Mouse (Mus musculus) hindbrain, embryonic 12.5 days (tissue): ENCODE measurements around the gene Krt32. TPM values are rescaled to one million over a fixed set of nuclear protein-coding genes. Genes with fewer than 3 reads are reported as not detected.

Experiments
- ATAC-seq: fragments of 200-750 bp; cut with Nextera tagmentation; 2 replicates; pipeline ENCODE4 v1.8.0; 2017; ENCODE audit warnings: moderate TSS enrichment; ENCODE audit not compliant: low FRiP score
- H3K27ac ChIP-seq: fragments of 300-500 bp; sonication (generic); 2 replicates; pipeline ENCODE4 v1.5.1; 2016; ENCODE audit warnings: mild to moderate bottlenecking
- H3K27me3 ChIP-seq: fragments of 300-500 bp; sonication (generic); 2 replicates; pipeline ENCODE4 v1.6.1; 2016; ENCODE audit warnings: mild to moderate bottlenecking
- H3K36me3 ChIP-seq: fragments of 300-500 bp; sonication (generic); 2 replicates; pipeline ENCODE4 v1.6.1; 2016; ENCODE audit warnings: mild to moderate bottlenecking
- H3K4me1 ChIP-seq: fragments of 300-500 bp; sonication (generic); 2 replicates; pipeline ENCODE4 v1.6.1; 2016
- H3K4me2 ChIP-seq: fragments of 300-500 bp; sonication (generic); replicated peaks from 2 replicates; pipeline ENCODE4 v1.6.1; 2016; ENCODE audit warnings: mild to moderate bottlenecking
- H3K4me3 ChIP-seq: fragments of 300-500 bp; sonication (generic); 2 replicates; pipeline ENCODE4 v1.5.1; 2016; ENCODE audit warnings: mild to moderate bottlenecking
- H3K9ac ChIP-seq: fragments of 300-500 bp; sonication (generic); 2 replicates; pipeline ENCODE4 v1.6.1; 2016; ENCODE audit warnings: mild to moderate bottlenecking, moderate library complexity
- H3K9me3 ChIP-seq: fragments of 300-500 bp; sonication (generic); replicated peaks from 2 replicates; pipeline ENCODE4 v1.6.1; 2016; ENCODE audit warnings: mild to moderate bottlenecking
- WGBS: fragments of 180-500 bp; shearing (Covaris S2); methylation state at CpG from one replicate; pipeline ENCODE4 v1.1.7; 2016; 5-methylcytosine and 5-hydroxymethylcytosine counted together
- polyA plus RNA-seq: library from polyadenylated mRNA; unstranded; fragments of >200 nt; fragmentation: Nextera tagmentation; extraction: Ambion mirVana; gene quantifications from 2 replicates; pipeline ENCODE4 v1.2.1, GENCODE M21; 2016

The Krt32 gene
- polyA plus RNA-seq, 1 experiment from 2014 or later: not detected

DNA sequence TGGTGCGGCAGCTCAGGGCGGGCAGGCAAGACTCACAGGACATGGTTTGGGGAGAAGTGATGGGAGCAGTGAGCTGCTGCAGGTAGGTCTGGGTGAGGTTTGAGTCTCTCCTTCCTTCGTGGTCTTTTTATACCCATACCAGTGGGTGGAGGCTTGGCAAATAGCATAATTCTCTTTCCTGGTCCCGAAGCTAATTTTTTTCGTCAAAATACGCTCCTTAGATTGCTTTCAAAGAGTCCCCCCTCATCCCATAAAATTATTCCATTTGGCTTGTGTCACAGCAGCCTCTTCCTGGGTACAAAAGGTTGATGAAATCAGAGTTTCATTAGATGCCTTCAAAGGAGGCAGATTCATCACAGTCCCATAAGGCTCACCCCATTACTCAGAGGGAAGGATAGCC, 46.6 kb downstream of the Krt32 start, which contains the start of gene Krt34:
Krt34 (minus strand) TSS at position 101 of the 400 bp plus-strand sequence.
- Histone ChIP-seq H3K4me1 (no peaks in the 10 kb centered on the region), H3K4me3 (no peak within 1 kb of the TSS), H3K36me3 (no peaks in the 10 kb centered on the region), H3K4me2 (no peak within 1 kb of the TSS), H3K27ac (no peak within 1 kb of the TSS), H3K27me3 (no peaks in the 10 kb centered on the region), H3K9ac (no peak within 1 kb of the TSS), H3K9me3 (no peaks in the 10 kb centered on the region)
- ATAC-seq: no peak
- 87% methylated on average over 6 of the region's 6 CpGs for WGBS

Other genes starting within 250 kb of the Krt32 start
- gene Krtap4-16, start 236.6 kb downstream of the Krt32 start, polyA plus RNA-seq: not detected in 2 replicates
- gene Gm11568, start 230.3 kb downstream of the Krt32 start, polyA plus RNA-seq: not detected in 2 replicates
- not detected in 2 replicates for gene Gm11559, start 223.8 kb downstream of the Krt32 start, polyA plus RNA-seq
- not detected in 2 replicates for gene Krtap9-1, start 214.8 kb downstream of the Krt32 start, polyA plus RNA-seq
- not detected in 2 replicates for gene Gm11567, start 209.0 kb downstream of the Krt32 start, polyA plus RNA-seq
- not detected in 2 replicates for gene Krtap31-1, start 180.3 kb downstream of the Krt32 start, polyA plus RNA-seq
- not detected in 2 replicates for gene Gm11565, start 173.5 kb downstream of the Krt32 start, polyA plus RNA-seq
- not detected in 2 replicates for gene Krtap31-2, start 151.9 kb downstream of the Krt32 start, polyA plus RNA-seq
- gene Krtap9-5, start 139.8 kb downstream of the Krt32 start, polyA plus RNA-seq: not detected in 2 replicates
- gene Krtap29-1, start 109.2 kb downstream of the Krt32 start, polyA plus RNA-seq: not detected in 2 replicates
- not detected in 2 replicates for gene Krtap16-1, start 101.6 kb downstream of the Krt32 start, polyA plus RNA-seq
- not detected in 2 replicates for gene Krtap17-1, start 94.2 kb downstream of the Krt32 start, polyA plus RNA-seq
- gene Krt33a, start 72.0 kb downstream of the Krt32 start, polyA plus RNA-seq: not detected in 2 replicates
- gene Krt33b, start 58.4 kb downstream of the Krt32 start, polyA plus RNA-seq: 0.14 TPM in 1 of 2 replicates, not detected in the other
- not detected in 2 replicates for gene Krt34, start 46.7 kb downstream of the Krt32 start, polyA plus RNA-seq
- not detected in 2 replicates for gene Krt31, start 37.7 kb downstream of the Krt32 start, polyA plus RNA-seq
- not detected in 2 replicates for gene Krt35, start 8.0 kb upstream of the Krt32 start, polyA plus RNA-seq
- gene Krt36, start 17.4 kb upstream of the Krt32 start, polyA plus RNA-seq: not detected in 2 replicates
- gene Krt13, start 33.3 kb upstream of the Krt32 start, polyA plus RNA-seq: not detected in 2 replicates
- gene Krt15, start 47.7 kb upstream of the Krt32 start, polyA plus RNA-seq: 10.5 and 17.3 TPM in 2 replicates
- gene Krt19, start 60.4 kb upstream of the Krt32 start, polyA plus RNA-seq: 4.5 and 6.7 TPM in 2 replicates
- gene Krt9, start 105.0 kb upstream of the Krt32 start, polyA plus RNA-seq: 0.08 TPM in 1 of 2 replicates, not detected in the other
- gene Krt14, start 119.3 kb upstream of the Krt32 start, polyA plus RNA-seq: 10.2 and 12.3 TPM in 2 replicates
- gene Krt16, start 160.7 kb upstream of the Krt32 start, polyA plus RNA-seq: not detected in 2 replicates
- gene Krt17, start 172.8 kb upstream of the Krt32 start, polyA plus RNA-seq: 3.1 and 3.2 TPM in 2 replicates
- not detected in 2 replicates for gene Krt42, start 181.6 kb upstream of the Krt32 start, polyA plus RNA-seq
- 1,343 and 1,447 TPM in 2 replicates for gene Eif1, start 231.7 kb upstream of the Krt32 start, polyA plus RNA-seq
- 0.89 TPM in 1 of 2 replicates, not detected in the other for gene Gast, start 246.2 kb upstream of the Krt32 start, polyA plus RNA-seq